Mouse (Mus musculus) embryo, embryonic 10.5 days (tissue): ENCODE results near the gene Tjp1.

ENCODE experiments used
- DNase-seq: peaks from one replicate; pipeline ENCODE4 v3.0.0-alpha.2; 2015; ENCODE audit warnings: low spot score

Gene Tjp1

GRCm38 (mm10) chr7:65388243-65389013, 139.2 kb downstream of the Tjp1 start:
- no peak for DNase-seq

GRCm38 (mm10) chr7:65387560-65388175, 139.9 kb downstream of the Tjp1 start:
- no peak for DNase-seq

- DNase-seq: no peak
These were observed 142.8 kb downstream of the Tjp1 start for GRCm38 (mm10) chr7:65384775-65385174.

GRCm38 (mm10) chr7:65382515-65383283, 144.9 kb downstream of the Tjp1 start:
- DNase-seq: no peak

GRCm38 (mm10) chr7:65381896-65382295, 145.7 kb downstream of the Tjp1 start:
- no peak for DNase-seq

- no peak for DNase-seq
These were observed 146.9 kb downstream of the Tjp1 start for GRCm38 (mm10) chr7:65380716-65381115.

- no peak for DNase-seq
These were observed 148.6 kb downstream of the Tjp1 start for GRCm38 (mm10) chr7:65378818-65379565.

- DNase-seq: no peak
These were observed 150.1 kb downstream of the Tjp1 start for GRCm38 (mm10) chr7:65377521-65377920.

- no peak for DNase-seq
These were observed 152.0 kb downstream of the Tjp1 start for GRCm38 (mm10) chr7:65375621-65376020.

- DNase-seq: no peak
These were observed 152.4 kb downstream of the Tjp1 start for GRCm38 (mm10) chr7:65375176-65375575.

GRCm38 (mm10) chr7:65373336-65373735, 154.2 kb downstream of the Tjp1 start:
- DNase-seq: no peak

GRCm38 (mm10) chr7:65371765-65372164, 155.8 kb downstream of the Tjp1 start:
- DNase-seq: no peak

GRCm38 (mm10) chr7:65370787-65371616, 156.6 kb downstream of the Tjp1 start:
- DNase-seq: peak; percentile 90

GRCm38 (mm10) chr7:65370381-65370786, 157.2 kb downstream of the Tjp1 start:
- DNase-seq: peak; percentile 49

- DNase-seq: no peak
These were observed 158.5 kb downstream of the Tjp1 start for GRCm38 (mm10) chr7:65369101-65369500.

- DNase-seq: no peak
These were observed 160.0 kb downstream of the Tjp1 start for GRCm38 (mm10) chr7:65367386-65368245.

GRCm38 (mm10) chr7:65366153-65366552, 161.4 kb downstream of the Tjp1 start:
- no peak for DNase-seq

- no peak for DNase-seq
These were observed 162.0 kb downstream of the Tjp1 start for GRCm38 (mm10) chr7:65365560-65365959.

GRCm38 (mm10) chr7:65360278-65360677, 167.3 kb downstream of the Tjp1 start:
- DNase-seq: no peak

- DNase-seq: no peak
These were observed 167.8 kb downstream of the Tjp1 start for GRCm38 (mm10) chr7:65359774-65360173.
